Comparison of ENCODE assay signal across 21 mouse cellular contexts in genomic region chr9:37504348-37504747, GRCm38 (mm10). TPM values are rescaled to one million over a fixed set of nuclear protein-coding genes. Genes with fewer than 3 reads are reported as not detected.
DNase-seq lines count a peak whose midpoint lies in the region; ATAC-seq and TF ChIP-seq lines count a peak whose summit lies in the region.
"Had no signal": no experiment of that assay in that cellular context is flagged by ENCODE, and none has a peak within 500 bp of the region (broad histone marks: within the 10 kb centered on the region; RNA-seq: fewer than 3 reads in every experiment).

No protein-coding gene starts in this region.

- in situ Hi-C loops in Patski (cut with MboI; ENCODE audit: low pct_unique_long_range_greater_than_20kb) = loop anchor here (25.0 kb wide), 1 partner anchor 742 kb away; the partner anchor contains the start of gene Stt3a

- TF ChIP-seq CTCF in intestine, postnatal 0 days (IDR thresholded peaks at IDR 0.05; ENCODE audit: low read depth) = peak; percentile 34; the same call in 1 of the 2 replicates
- TF ChIP-seq CTCF in midbrain, postnatal 0 days (IDR thresholded peaks at IDR 0.05) = peak; percentile 36
- TF ChIP-seq CTCF in Patski (IDR thresholded peaks at IDR 0.05) = peak; percentile 26

- no peaks in the 10 kb centered on the region for H3K9me3 ChIP-seq in intestine, postnatal 0 days (ENCODE audit: control insufficient read depth)
- no peaks in the 10 kb centered on the region for H3K9me3 ChIP-seq in intestine, embryonic 15.5 days
- H3K9me3 ChIP-seq in midbrain, postnatal 0 days (ENCODE audit: low read length) = no peaks in the 10 kb centered on the region
- no peaks in the 10 kb centered on the region for H3K9me3 ChIP-seq in midbrain, embryonic 14.5 days (ENCODE audit: control insufficient read depth, low read length)
- H3K9me3 ChIP-seq: forebrain, embryonic 12.5 days had no signal

- CTCF ChIA-PET in Patski (lab: Charles Lee) = interaction anchor here (1.2 kb wide), 1 partner anchor 8 kb away, joined by 3 read pairs; no protein-coding TSS in a partner anchor

- no peaks in the 10 kb centered on the region for H3K27me3 ChIP-seq in intestine, postnatal 0 days (replicated peaks; ENCODE audit: control insufficient read depth, insufficient read depth, low read length)
- H3K27me3 ChIP-seq in intestine, embryonic 15.5 days (replicated peaks) = no peaks in the 10 kb centered on the region
- no peaks in the 10 kb centered on the region for H3K27me3 ChIP-seq in midbrain, postnatal 0 days (ENCODE audit: insufficient read depth, low read length)
- no peaks in the 10 kb centered on the region for H3K27me3 ChIP-seq in midbrain, embryonic 14.5 days (ENCODE audit: control insufficient read depth, insufficient read depth, low read length)
- no peaks in the 10 kb centered on the region for H3K27me3 ChIP-seq in Patski
- H3K27me3 ChIP-seq: forebrain, embryonic 12.5 days had no signal

- POLR2A ChIA-PET in Patski (lab: Charles Lee) = interaction anchor here (1.0 to 1.2 kb wide), 2 partner anchors 9 to 39 kb away, joined by 3 read pairs; no protein-coding TSS in a partner anchor

- no peak overlapping the region for H3K4me2 ChIP-seq in intestine, postnatal 0 days (replicated peaks; ENCODE audit: low read depth)
- H3K4me2 ChIP-seq in intestine, embryonic 15.5 days (replicated peaks) = no peak overlapping the region
- no peak overlapping the region for H3K4me2 ChIP-seq in midbrain, postnatal 0 days (ENCODE audit: low read depth, low read length, poor library complexity, severe bottlenecking)
- H3K4me2 ChIP-seq in midbrain, embryonic 14.5 days (ENCODE audit: low read length) = no peak overlapping the region
- H3K4me2 ChIP-seq: forebrain, embryonic 12.5 days; heart, embryonic 11.5 days; hindbrain, embryonic 14.5 days; midbrain, embryonic 11.5 days had no signal

- no peak for ATAC-seq in intestine, postnatal 0 days
- no peak for ATAC-seq in intestine, embryonic 15.5 days
- no peak for ATAC-seq in midbrain, postnatal 0 days (ENCODE audit: low FRiP score)
- ATAC-seq in midbrain, embryonic 14.5 days (ENCODE audit: low FRiP score, low TSS enrichment) = no peak
- ATAC-seq in Patski = no peak

- H3K9ac ChIP-seq in intestine, postnatal 0 days (ENCODE audit: low read depth, low read length) = no peak overlapping the region
- no peak overlapping the region for H3K9ac ChIP-seq in intestine, embryonic 15.5 days
- H3K9ac ChIP-seq in midbrain, postnatal 0 days (replicated peaks; ENCODE audit: low read length, poor library complexity, severe bottlenecking) = no peak overlapping the region
- no peak overlapping the region for H3K9ac ChIP-seq in midbrain, embryonic 14.5 days (replicated peaks; ENCODE audit: low read length)
- H3K9ac ChIP-seq: forebrain, embryonic 12.5 days; hindbrain, embryonic 14.5 days had no signal

- H3K27ac ChIP-seq in intestine, postnatal 0 days (ENCODE audit: low read depth, low read length) = no peak overlapping the region
- H3K27ac ChIP-seq in intestine, embryonic 15.5 days = no peak overlapping the region
- H3K27ac ChIP-seq in midbrain, postnatal 0 days (ENCODE audit: low read depth, low read length) = no peak overlapping the region
- H3K27ac ChIP-seq in midbrain, embryonic 14.5 days (replicated peaks; ENCODE audit: low read depth, low read length) = no peak overlapping the region
- H3K27ac ChIP-seq: forebrain, embryonic 12.5 days; hindbrain, embryonic 14.5 days had no signal

- no peaks in the 10 kb centered on the region for H3K4me1 ChIP-seq in intestine, postnatal 0 days (replicated peaks; ENCODE audit: control insufficient read depth, insufficient read depth, low read length)
- no peaks in the 10 kb centered on the region for H3K4me1 ChIP-seq in intestine, embryonic 15.5 days (replicated peaks)
- H3K4me1 ChIP-seq in midbrain, postnatal 0 days (ENCODE audit: insufficient read depth, low read length) = no peaks in the 10 kb centered on the region
- no peaks in the 10 kb centered on the region for H3K4me1 ChIP-seq in midbrain, embryonic 14.5 days (ENCODE audit: control insufficient read depth, insufficient read depth, low read length)

- no peak for DNase-seq in midbrain, postnatal 0 days (ENCODE audit: low spot score)
- no peak for DNase-seq in midbrain, embryonic 14.5 days
- DNase-seq in Patski (ENCODE audit: low read depth, low spot score) = no peak
- no peak for DNase-seq in right cerebral cortex, adult 2 months (ENCODE audit: low spot score in 2 of 2)
- DNase-seq in thymus, postnatal 25 days = no peak
- DNase-seq in retina, postnatal 1 day = no peak
- DNase-seq: B cell, adult 2 months; cerebellum, adult 9-11 months; gastrocnemius, postnatal 36 days; heart, postnatal 14 days; kidney, adult 8-10 months; kidney, postnatal 25 days; lung, postnatal 10 days; thymus, adult 18-20 months had no signal

- no peak overlapping the region for H3K4me3 ChIP-seq in intestine, postnatal 0 days (ENCODE audit: low read depth, low read length)
- no peak overlapping the region for H3K4me3 ChIP-seq in intestine, embryonic 15.5 days (replicated peaks)
- H3K4me3 ChIP-seq in midbrain, postnatal 0 days (ENCODE audit: low read depth, low read length) = no peak overlapping the region
- H3K4me3 ChIP-seq in midbrain, embryonic 14.5 days (replicated peaks; ENCODE audit: low read depth, low read length) = no peak overlapping the region
- H3K4me3 ChIP-seq: forebrain, embryonic 12.5 days; myocyte had no signal

- H3K36me3 ChIP-seq in intestine, postnatal 0 days (ENCODE audit: control insufficient read depth, insufficient read depth) = no peaks in the 10 kb centered on the region
- no peaks in the 10 kb centered on the region for H3K36me3 ChIP-seq in intestine, embryonic 15.5 days
- H3K36me3 ChIP-seq in midbrain, postnatal 0 days (ENCODE audit: insufficient read depth, low read length) = no peaks in the 10 kb centered on the region
- H3K36me3 ChIP-seq in midbrain, embryonic 14.5 days (ENCODE audit: control insufficient read depth, insufficient read depth, low read length) = 0 out of 2 replicates have a peak, but pooled peaks cover 4% of the 10 kb centered on the region

RNA-seq across cellular contexts. Expression of gene Msantd2, which starts 15.2 kb away (rescaled TPM):
- polyA plus RNA-seq in intestine, postnatal 0 days (2015; fragmentation: Nextera tagmentation; extraction: Ambion mirVana) = 7.4 and 8.8 TPM in 2 replicates
- polyA plus RNA-seq in intestine, embryonic 15.5 days (2015; fragmentation: Nextera tagmentation; extraction: Ambion mirVana) = 17.9 and 19.4 TPM in 2 replicates
- total RNA-seq in midbrain, postnatal 0 days (2014; rRNA removed) = 37.0 and 55.1 TPM in 2 replicates
- polyA plus RNA-seq in midbrain, postnatal 0 days (2015; fragmentation: Nextera tagmentation; extraction: Ambion mirVana) = 20.5 and 21.1 TPM in 2 replicates
- 32.5 and 42.9 TPM in 2 replicates for polyA plus RNA-seq in midbrain, embryonic 14.5 days (2014; fragmentation: Nextera tagmentation; extraction: Ambion mirVana)
- polyA plus RNA-seq in Patski (2021) = 33.1 TPM

RNA-seq across cellular contexts. Expression of gene Esam, which starts 23.5 kb away (rescaled TPM):
- polyA plus RNA-seq in intestine, postnatal 0 days (2015; fragmentation: Nextera tagmentation; extraction: Ambion mirVana) = 27.5 and 28.6 TPM in 2 replicates
- 47.4 and 49.0 TPM in 2 replicates for polyA plus RNA-seq in intestine, embryonic 15.5 days (2015; fragmentation: Nextera tagmentation; extraction: Ambion mirVana)
- 29.1 and 39.3 TPM in 2 replicates for total RNA-seq in midbrain, postnatal 0 days (2014; rRNA removed)
- polyA plus RNA-seq in midbrain, postnatal 0 days (2015; fragmentation: Nextera tagmentation; extraction: Ambion mirVana) = 35.1 and 38.6 TPM in 2 replicates
- 24.8 and 42.8 TPM in 2 replicates for polyA plus RNA-seq in midbrain, embryonic 14.5 days (2014; fragmentation: Nextera tagmentation; extraction: Ambion mirVana)
- 83.1 TPM for polyA plus RNA-seq in Patski (2021)

RNA-seq across cellular contexts. Expression of gene Vsig2, which starts 34.7 kb away (rescaled TPM):
- 6.1 and 10.3 TPM in 2 replicates for polyA plus RNA-seq in intestine, postnatal 0 days (2015; fragmentation: Nextera tagmentation; extraction: Ambion mirVana)
- polyA plus RNA-seq in intestine, embryonic 15.5 days (2015; fragmentation: Nextera tagmentation; extraction: Ambion mirVana) = 2.6 and 3.0 TPM in 2 replicates
- total RNA-seq in midbrain, postnatal 0 days (2014; rRNA removed) = 0.90 and 6.1 TPM in 2 replicates
- 1.6 and 1.7 TPM in 2 replicates for polyA plus RNA-seq in midbrain, postnatal 0 days (2015; fragmentation: Nextera tagmentation; extraction: Ambion mirVana)
- polyA plus RNA-seq in midbrain, embryonic 14.5 days (2014; fragmentation: Nextera tagmentation; extraction: Ambion mirVana) = 0.29 and 0.35 TPM in 2 replicates
- polyA plus RNA-seq in Patski (2021) = 1.8 TPM
- polyA plus RNA-seq: midbrain, embryonic 11.5 days; myocyte had no signal

RNA-seq across cellular contexts. Expression of gene Nrgn, which starts 48.4 kb away (rescaled TPM):
- polyA plus RNA-seq in intestine, postnatal 0 days (2015; fragmentation: Nextera tagmentation; extraction: Ambion mirVana) = 1.2 and 1.9 TPM in 2 replicates
- 2.9 and 3.7 TPM in 2 replicates for polyA plus RNA-seq in intestine, embryonic 15.5 days (2015; fragmentation: Nextera tagmentation; extraction: Ambion mirVana)
- total RNA-seq in midbrain, postnatal 0 days (2014; rRNA removed) = 35.7 and 58.1 TPM in 2 replicates
- polyA plus RNA-seq in midbrain, postnatal 0 days (2015; fragmentation: Nextera tagmentation; extraction: Ambion mirVana) = 80.4 and 80.6 TPM in 2 replicates
- 4.0 and 5.5 TPM in 2 replicates for polyA plus RNA-seq in midbrain, embryonic 14.5 days (2014; fragmentation: Nextera tagmentation; extraction: Ambion mirVana)
- 0.21 TPM for polyA plus RNA-seq in Patski (2021)

RNA-seq across cellular contexts. Expression of gene Siae, which starts 51.1 kb away (rescaled TPM):
- polyA plus RNA-seq in intestine, postnatal 0 days (2015; fragmentation: Nextera tagmentation; extraction: Ambion mirVana) = 15.0 and 22.1 TPM in 2 replicates
- polyA plus RNA-seq in intestine, embryonic 15.5 days (2015; fragmentation: Nextera tagmentation; extraction: Ambion mirVana) = 13.9 and 14.5 TPM in 2 replicates
- 15.2 and 15.8 TPM in 2 replicates for total RNA-seq in midbrain, postnatal 0 days (2014; rRNA removed)
- polyA plus RNA-seq in midbrain, postnatal 0 days (2015; fragmentation: Nextera tagmentation; extraction: Ambion mirVana) = 14.9 and 16.1 TPM in 2 replicates
- polyA plus RNA-seq in midbrain, embryonic 14.5 days (2014; fragmentation: Nextera tagmentation; extraction: Ambion mirVana) = 8.6 and 12.3 TPM in 2 replicates
- 26.7 TPM for polyA plus RNA-seq in Patski (2021)
